Mouse (Mus musculus) bone marrow, adult 2 months (tissue): ENCODE measurements around the gene Oxld1. TPM values are rescaled to one million over a fixed set of nuclear protein-coding genes. Genes with fewer than 3 reads are reported as not detected.

Experiments
- H3K27ac ChIP-seq: fragments of 200-500 bp; 2 replicates; pipeline ENCODE4 v1.5.1; 2012; ENCODE audit warnings: low read depth, mild to moderate bottlenecking, control low read depth, inconsistent platforms, low read length; ENCODE audit not compliant: control insufficient read depth, poor library complexity, insufficient read depth
- H3K4me1 ChIP-seq: fragments of 200-500 bp; 2 replicates; pipeline ENCODE4 v1.6.1; 2011; ENCODE audit warnings: low read length; ENCODE audit not compliant: control insufficient read depth, insufficient read depth
- H3K4me3 ChIP-seq: fragments of 200-500 bp; replicated peaks from 2 replicates; pipeline ENCODE3; 2011; ENCODE audit warnings: mild to moderate bottlenecking, low read depth, low read length, control low read depth; ENCODE audit not compliant: control insufficient read depth
- CTCF ChIP-seq: fragments of 200-500 bp; IDR thresholded peaks from 2 replicates; pipeline ENCODE4 v1.5.1; 2011; ENCODE audit warnings: low read length, control low read depth; ENCODE audit not compliant: control insufficient read depth, insufficient read depth
- POLR2A ChIP-seq: fragments of 200-500 bp; IDR thresholded peaks from 2 replicates; pipeline ENCODE4 v1.6.1; 2011; ENCODE audit warnings: low read depth, mild to moderate bottlenecking, control low read depth, low read length, borderline replicate concordance; ENCODE audit not compliant: control insufficient read depth
- WGBS: fragments of 180-500 bp; shearing (Covaris S2); methylation state at CpG from one replicate; pipeline ENCODE4 v1.1.7; 2018; 5-methylcytosine and 5-hydroxymethylcytosine counted together
- polyA plus RNA-seq: library from polyadenylated mRNA; stranded (reverse); fragments of >200 nt; gene quantifications from 2 replicates; pipeline ENCODE4 v1.2.4, GENCODE M21; 2011; ENCODE audit warnings: low replicate concordance; ENCODE audit not compliant: missing spikeins, insufficient read depth, insufficient read length

Oxld1 gene
- polyA plus RNA-seq: 2.0 and 4.4 TPM in 2 replicates

- peaks cover 8% of the 10 kb centered on the region for H3K4me1 ChIP-seq
- peak within 1 kb of the TSS; percentile 82 for H3K27ac ChIP-seq
- no peak for TF ChIP-seq CTCF
- TF ChIP-seq POLR2A: peak; percentile 88; the same call in 1 of the 2 replicates
These were observed at the start of gene Oxld1, which contains the start of gene Ccdc137 for GRCm38 (mm10) chr11:120457772-120458751. TSS of gene Oxld1 (minus strand) at chr11:120458068. TSS of gene Ccdc137 (plus strand) at chr11:120458115.

DNA sequence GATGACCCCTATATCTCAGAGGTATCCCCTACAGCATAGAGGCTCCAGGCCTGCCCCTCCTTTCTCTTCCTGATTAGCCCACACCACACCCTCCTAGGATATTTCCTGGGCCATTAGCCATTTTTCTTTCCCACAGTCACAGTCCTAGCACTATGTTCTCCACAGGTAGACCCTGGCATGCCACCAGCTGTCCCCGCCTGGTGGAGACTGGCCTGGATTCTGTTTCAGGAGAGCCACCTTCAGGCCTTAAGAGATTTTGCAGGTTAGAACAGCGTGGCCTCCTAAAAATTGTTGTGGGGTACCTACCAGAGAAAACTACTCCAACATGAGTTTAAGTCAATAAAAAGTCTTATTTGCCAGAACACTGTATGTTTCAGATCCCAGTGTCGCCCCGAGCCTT, 49.0 kb upstream of the Oxld1 start:
- no peak for TF ChIP-seq CTCF
- TF ChIP-seq POLR2A: no peak
- no peak overlapping the region for H3K4me3 ChIP-seq
- no peak overlapping the region for H3K27ac ChIP-seq
- WGBS: 45% methylated on average over 4 of the region's 4 CpGs
- peaks cover 5% of the 10 kb centered on the region for H3K4me1 ChIP-seq

More at GRCm38 (mm10) chr11:120457772-120458751, at the start of gene Oxld1, which contains the start of gene Ccdc137:
- 3% methylated on average over 62 of the region's 62 CpGs for WGBS
- peak within 1 kb of the TSS; percentile 77 for H3K4me3 ChIP-seq

GRCm38 (mm10) chr11:120505661-120506060, 47.8 kb upstream of the Oxld1 start:
- 85% methylated on average over 3 of the region's 3 CpGs for WGBS
- H3K4me1 ChIP-seq: peaks cover 3% of the 10 kb centered on the region

DNA sequence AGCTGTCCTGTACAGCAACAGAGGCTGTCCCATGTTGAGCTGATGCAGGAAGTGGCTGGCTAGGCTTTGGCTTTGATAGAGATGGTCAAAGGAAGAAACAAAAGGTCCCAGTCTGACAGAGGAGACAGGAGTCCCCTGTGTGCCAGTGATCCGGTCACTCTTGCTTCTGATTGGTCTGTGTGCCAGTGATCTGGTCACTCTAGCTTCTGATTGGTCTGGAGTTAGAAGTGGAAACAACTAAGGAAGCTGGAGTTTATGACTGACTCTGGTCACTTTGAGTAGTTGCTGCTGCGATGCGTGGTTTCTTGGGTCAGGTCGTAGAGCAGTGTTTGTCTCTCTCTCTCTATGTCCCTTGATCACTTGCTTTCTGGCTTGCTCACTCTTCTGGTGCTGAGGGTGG, 43.8 kb upstream of the Oxld1 start:
- Histone ChIP-seq H3K4me3 (no peak overlapping the region), H3K4me1 (no peaks in the 10 kb centered on the region), H3K27ac (no peak overlapping the region)
- TF ChIP-seq CTCF (no peak), POLR2A (no peak)
- 73% methylated on average over 4 of the region's 4 CpGs for WGBS

More at GRCm38 (mm10) chr11:120505661-120506060, 47.8 kb upstream of the Oxld1 start:
- no peak overlapping the region for H3K4me3 ChIP-seq
- no peak overlapping the region for H3K27ac ChIP-seq
- TF ChIP-seq POLR2A (no peak), CTCF (no peak)

DNA sequence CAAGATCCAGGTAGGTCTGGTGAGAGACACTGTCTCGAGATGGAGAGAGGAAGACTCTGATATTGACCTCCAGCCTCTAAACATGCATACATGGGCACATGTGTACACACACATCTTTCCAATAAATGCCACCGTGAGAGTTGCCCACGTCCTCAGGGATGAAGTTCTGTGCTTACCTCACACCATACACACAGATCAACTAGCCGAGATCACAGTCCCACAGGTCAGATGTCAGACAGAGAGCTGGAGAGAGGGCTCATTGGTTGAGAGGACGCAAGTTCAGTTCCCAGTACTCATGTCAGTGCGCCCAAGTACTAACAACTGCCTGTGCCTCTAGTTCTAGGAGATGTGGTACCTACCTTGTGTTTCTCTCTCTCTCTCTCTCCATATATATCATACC, 43.1 kb upstream of the Oxld1 start:
- TF ChIP-seq POLR2A: no peak
- no peak overlapping the region for H3K4me3 ChIP-seq
- 54% methylated on average over 6 of the region's 6 CpGs for WGBS
- no peak overlapping the region for H3K27ac ChIP-seq
- no peaks in the 10 kb centered on the region for H3K4me1 ChIP-seq

DNA sequence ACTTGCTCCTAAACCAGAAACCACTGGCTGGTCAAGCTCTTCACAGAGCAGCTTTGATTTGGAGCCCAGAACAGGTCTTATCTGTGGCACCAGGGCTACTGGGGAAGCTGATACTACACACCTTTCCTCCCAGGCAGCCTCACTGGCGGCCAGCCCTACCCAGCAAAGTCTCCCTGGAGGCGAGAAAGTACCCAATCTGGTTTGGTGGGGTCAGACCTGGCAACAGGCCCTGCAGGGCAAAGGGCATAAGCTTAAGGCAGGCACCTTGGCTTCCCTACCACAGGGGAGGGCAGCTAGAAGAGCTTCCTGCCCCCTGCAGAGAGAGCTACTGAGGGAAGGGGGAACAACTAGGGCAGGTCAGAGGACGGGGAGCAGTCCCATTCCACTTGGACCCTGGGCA, 42.5 kb upstream of the Oxld1 start:
- 12% methylated on average over 3 of the region's 3 CpGs for whole genome bisulfite sequencing
- H3K27ac ChIP-seq: no peak overlapping the region
- TF ChIP-seq CTCF (no peak), POLR2A (no peak)
- no peaks in the 10 kb centered on the region for H3K4me1 ChIP-seq
- no peak overlapping the region for H3K4me3 ChIP-seq

GRCm38 (mm10) chr11:120499894-120500293, 42.0 kb upstream of the Oxld1 start:
- Histone ChIP-seq H3K4me1 (no peaks in the 10 kb centered on the region), H3K27ac (no peak overlapping the region)
- WGBS: 73% methylated on average over 6 of the region's 6 CpGs

GRCm38 (mm10) chr11:120498891-120499290, 41.0 kb upstream of the Oxld1 start:
- H3K4me3 ChIP-seq: no peak overlapping the region
- H3K27ac ChIP-seq: no peak overlapping the region
- WGBS: 85% methylated on average over 5 of the region's 5 CpGs
- TF ChIP-seq CTCF (no peak), POLR2A (no peak)
- no peaks in the 10 kb centered on the region for H3K4me1 ChIP-seq

More at GRCm38 (mm10) chr11:120499894-120500293, 42.0 kb upstream of the Oxld1 start:
- H3K4me3 ChIP-seq: no peak overlapping the region
- TF ChIP-seq POLR2A (no peak), CTCF (no peak)
